Mouse (Mus musculus): ENCODE results near the gene Ces2b. TPM values are rescaled to one million over a fixed set of nuclear protein-coding genes. Genes with fewer than 3 reads are reported as not detected.
"Not testable (repeated sequence)": the region's sequence is repeated elsewhere in the genome, so short reads cannot be mapped to it uniquely, and the experiment has no call there.

The Ces2b gene
- total RNA-seq, 2 experiments from 2014 or later, result 0.08 to 0.22 TPM

DNA sequence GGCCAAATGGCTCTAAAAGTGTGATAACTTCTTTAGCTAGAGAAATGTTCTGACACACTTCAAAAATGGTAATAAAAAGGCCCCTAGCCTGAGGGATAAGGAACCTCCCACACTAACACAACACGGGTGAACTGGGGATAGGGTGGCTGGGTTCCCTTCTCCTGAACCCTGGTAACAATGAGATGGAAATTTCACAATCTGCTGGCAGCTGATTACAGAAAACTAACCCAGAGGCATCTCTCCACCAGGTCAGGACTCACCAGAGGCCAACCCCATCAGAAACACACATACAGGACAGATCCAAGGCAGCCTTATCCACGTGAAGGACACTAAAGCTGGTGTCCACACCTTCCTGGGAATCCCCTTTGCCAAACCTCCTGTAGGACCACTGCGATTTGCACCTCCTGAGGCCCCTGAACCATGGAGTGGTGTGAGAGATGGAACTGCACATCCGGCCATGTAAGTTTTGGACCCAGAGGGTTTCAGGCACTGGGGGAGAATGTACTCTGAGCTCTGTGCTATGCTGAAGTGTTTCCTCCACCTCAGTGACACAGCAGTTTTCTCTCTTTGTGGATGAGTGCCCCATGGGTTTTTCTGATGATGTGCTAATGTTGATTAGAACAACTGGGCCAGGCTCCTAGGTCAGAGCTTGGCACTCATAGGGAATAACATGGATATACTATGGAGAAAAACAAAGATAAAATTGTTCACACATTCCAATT is 16.5 kb downstream of the Ces2b start:
- TF ChIP-seq CTCF (IDR thresholded peaks at IDR 0.05), result no peak
- no peak overlapping the region for H3K4me3 ChIP-seq
- intact Hi-C loops (cut with DNase I), result no loop called here
- no peak for DNase-seq
- H3K27ac ChIP-seq, result no peak overlapping the region

DNA sequence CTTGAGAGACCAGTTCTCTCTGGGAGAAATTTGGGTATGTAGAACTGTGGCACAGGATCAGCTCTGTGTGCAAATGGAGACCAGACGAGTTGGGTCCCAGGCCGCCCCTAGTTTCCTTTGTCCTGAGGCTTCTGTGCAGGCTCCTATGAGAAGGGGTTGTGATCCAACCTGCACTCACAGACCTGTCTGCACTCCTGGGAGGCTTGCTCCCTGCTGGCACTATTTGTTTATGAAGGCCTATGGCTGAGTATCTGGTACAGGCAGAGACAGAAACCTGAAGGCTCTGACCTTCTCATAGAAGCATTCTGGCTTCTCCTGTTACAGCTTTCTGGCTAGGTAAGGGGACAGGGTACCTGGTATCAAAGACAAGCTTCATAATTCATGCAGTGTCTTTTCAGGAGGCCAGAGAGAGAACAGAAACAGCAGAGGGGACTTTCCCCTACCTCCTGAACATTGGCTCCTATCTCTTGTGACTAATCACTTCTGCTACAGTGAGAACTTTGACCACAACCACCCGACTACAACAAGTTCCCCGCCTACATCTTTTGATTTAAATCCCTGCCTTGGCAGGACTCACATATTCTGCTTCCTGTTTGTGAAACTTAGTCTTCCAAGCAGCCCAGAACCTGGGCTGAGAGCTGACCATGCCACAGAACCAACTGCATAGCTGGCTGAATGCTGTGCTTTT is 35.6 kb downstream of the Ces2b start:
- H3K4me3 ChIP-seq; intact Hi-C loops (cut with DNase I); H3K27ac ChIP-seq; DNase-seq: not testable (repeated sequence)

DNA sequence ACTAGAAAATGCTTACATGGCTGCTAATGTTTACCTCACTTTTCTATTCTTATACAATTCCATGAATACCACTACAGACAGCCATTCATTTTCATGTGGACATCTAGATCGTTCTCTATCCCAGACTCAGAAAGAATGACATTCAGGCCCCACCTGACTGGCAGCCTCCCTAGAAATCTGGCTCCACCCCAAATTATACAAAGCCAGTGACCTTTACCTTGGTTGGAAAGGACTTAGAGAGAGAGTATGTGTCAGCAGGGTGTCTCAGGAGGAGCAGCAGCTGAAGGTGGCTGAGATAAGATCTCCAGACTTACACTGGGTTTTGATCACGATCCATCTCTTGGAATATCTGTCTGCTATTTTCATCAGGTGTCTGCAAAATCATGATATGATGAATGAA is 37.5 kb downstream of the Ces2b start:
- intact Hi-C loops (cut with DNase I); H3K4me3 ChIP-seq; DNase-seq; H3K27ac ChIP-seq: not testable (repeated sequence)

DNA sequence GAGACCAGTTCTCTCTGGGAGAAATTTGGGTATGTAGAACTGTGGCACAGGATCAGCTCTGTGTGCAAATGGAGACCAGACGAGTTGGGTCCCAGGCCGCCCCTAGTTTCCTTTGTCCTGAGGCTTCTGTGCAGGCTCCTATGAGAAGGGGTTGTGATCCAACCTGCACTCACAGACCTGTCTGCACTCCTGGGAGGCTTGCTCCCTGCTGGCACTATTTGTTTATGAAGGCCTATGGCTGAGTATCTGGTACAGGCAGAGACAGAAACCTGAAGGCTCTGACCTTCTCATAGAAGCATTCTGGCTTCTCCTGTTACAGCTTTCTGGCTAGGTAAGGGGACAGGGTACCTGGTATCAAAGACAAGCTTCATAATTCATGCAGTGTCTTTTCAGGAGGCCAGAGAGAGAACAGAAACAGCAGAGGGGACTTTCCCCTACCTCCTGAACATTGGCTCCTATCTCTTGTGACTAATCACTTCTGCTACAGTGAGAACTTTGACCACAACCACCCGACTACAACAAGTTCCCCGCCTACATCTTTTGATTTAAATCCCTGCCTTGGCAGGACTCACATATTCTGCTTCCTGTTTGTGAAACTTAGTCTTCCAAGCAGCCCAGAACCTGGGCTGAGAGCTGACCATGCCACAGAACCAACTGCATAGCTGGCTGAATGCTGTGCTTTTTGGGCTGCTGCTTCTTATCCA is 55.0 kb downstream of the Ces2b start:
- DNase-seq; H3K4me3 ChIP-seq; H3K27ac ChIP-seq; intact Hi-C loops (cut with DNase I): not testable (repeated sequence)

Other genes with a start within 250 kb of the Ces2b start
- gene Pdp2, start 240.1 kb upstream of the Ces2b start, total RNA-seq (2021), result 1 to 10 TPM; 4.0 to 4.6 TPM
- gene Cdh16, start 207.2 kb upstream of the Ces2b start, total RNA-seq (2021), result not detected
- gene Rrad, start 200.2 kb upstream of the Ces2b start, total RNA-seq (2021), result 1 to 10 TPM; 2.8 to 3.1 TPM
- gene Ciao2b, start 189.6 kb upstream of the Ces2b start, total RNA-seq (2021), result 10 to 100 TPM; 33.8 to 42.3 TPM
- not detected for gene Ces2a, start 97.6 kb upstream of the Ces2b start, total RNA-seq (2021)
- gene Ces2c, start 15.5 kb downstream of the Ces2b start, total RNA-seq (2021), result under 1 TPM; 0.45 to 0.56 TPM
- not detected for gene Ces2e, start 94.7 kb downstream of the Ces2b start, total RNA-seq (2021)
- gene Ces2f, start 115.8 kb downstream of the Ces2b start, total RNA-seq (2021), result not detected
- gene Ces2g, start 130.1 kb downstream of the Ces2b start, total RNA-seq (2021), result under 1 TPM; 0.31 to 0.53 TPM
- not detected for gene Ces2h, start 169.3 kb downstream of the Ces2b start, total RNA-seq (2021)
- not detected for gene Ces3a, start 217.0 kb downstream of the Ces2b start, total RNA-seq (2021)